Mouse (Mus musculus) heart, postnatal 25 days (tissue): ENCODE measurements at regions not wholly inside any gene's neighbourhood (a gene's known extent, or its start where the extent isn't known, plus 50 kb on each side); places are given as distances from the start of the nearest gene placed in this dataset.
A peak's percentile ranks its signal among the peaks of the same experiment; 100 is the strongest.

Experiments
- DNase-seq: peaks from one replicate; pipeline ENCODE4 v3.0.0; 2022; ENCODE audit warnings: low spot score
- intact Hi-C: fragments of 180-260 bp; cut with DNase I; formaldehyde crosslinking; loops from one replicate; pipeline ENCODE4 v1.15.1; 2025

GRCm38 (mm10) chr5:28940972-28941371, 254.8 kb upstream of the Rnf32 start:
- intact Hi-C loops = no loop called here
- DNase-seq = no peak

GRCm38 (mm10) chr5:28919296-28920063, 276.3 kb upstream of the Rnf32 start:
- no peak for DNase-seq
- intact Hi-C loops = no loop called here

- DNase-seq = no peak
- intact Hi-C loops = no loop called here
Observed at GRCm38 (mm10) chr5:28904500-28904899, 291.3 kb upstream of the Rnf32 start.

- DNase-seq = no peak
- intact Hi-C loops = no loop called here
Observed at GRCm38 (mm10) chr5:28903805-28904320, 291.9 kb upstream of the Rnf32 start.

- intact Hi-C loops = no loop called here
- DNase-seq = no peak
Observed at GRCm38 (mm10) chr5:28892703-28893249, 303.0 kb upstream of the Rnf32 start.

- intact Hi-C loops = no loop called here
- no peak for DNase-seq
Observed at GRCm38 (mm10) chr5:28891988-28892387, 303.8 kb upstream of the Rnf32 start.

GRCm38 (mm10) chr5:28884746-28885365, 310.9 kb upstream of the Rnf32 start:
- peak; percentile 3 for DNase-seq

GRCm38 (mm10) chr5:28876199-28876598, 319.6 kb upstream of the Rnf32 start:
- no peak for DNase-seq
- intact Hi-C loops = no loop called here

More at GRCm38 (mm10) chr5:28884746-28885365, 310.9 kb upstream of the Rnf32 start:
- intact Hi-C loops = no loop called here

- intact Hi-C loops = no loop called here
- no peak for DNase-seq
Observed at GRCm38 (mm10) chr5:28873600-28874265, 322.1 kb upstream of the Rnf32 start.

GRCm38 (mm10) chr5:28859604-28860371, 336.0 kb upstream of the Rnf32 start:
- intact Hi-C loops = no loop called here
- DNase-seq = no peak

GRCm38 (mm10) chr5:28838141-28838925, 357.5 kb upstream of the Rnf32 start:
- no peak for DNase-seq
- intact Hi-C loops = no loop called here

- intact Hi-C loops = no loop called here
- DNase-seq = no peak
Observed at GRCm38 (mm10) chr5:28819091-28819490, 352.0 kb upstream of the Shh start.

GRCm38 (mm10) chr5:28807950-28808349, 340.9 kb upstream of the Shh start:
- intact Hi-C loops = no loop called here
- DNase-seq = no peak

- no peak for DNase-seq
- intact Hi-C loops = no loop called here
Observed at GRCm38 (mm10) chr5:28799464-28799863, 332.4 kb upstream of the Shh start.

- intact Hi-C loops = no loop called here
- no peak for DNase-seq
Observed at GRCm38 (mm10) chr5:28798361-28798760, 331.3 kb upstream of the Shh start.

GRCm38 (mm10) chr5:28795130-28795758, 328.2 kb upstream of the Shh start:
- no peak for DNase-seq
- intact Hi-C loops = no loop called here

- intact Hi-C loops = no loop called here
- no peak for DNase-seq
Observed at GRCm38 (mm10) chr5:28793781-28794180, 326.7 kb upstream of the Shh start.

GRCm38 (mm10) chr5:28785347-28786060, 318.4 kb upstream of the Shh start:
- DNase-seq = no peak
- intact Hi-C loops = no loop called here
